Mouse (Mus musculus): ENCODE results near the gene Gpr132. TPM values are rescaled to one million over a fixed set of nuclear protein-coding genes. Genes with fewer than 3 reads are reported as not detected.
"Not testable (repeated sequence)": the region's sequence is repeated elsewhere in the genome, so short reads cannot be mapped to it uniquely, and the experiment has no call there.

The Gpr132 gene
- total RNA-seq, 1 experiment from 2014 or later: 9.3 TPM

DNA sequence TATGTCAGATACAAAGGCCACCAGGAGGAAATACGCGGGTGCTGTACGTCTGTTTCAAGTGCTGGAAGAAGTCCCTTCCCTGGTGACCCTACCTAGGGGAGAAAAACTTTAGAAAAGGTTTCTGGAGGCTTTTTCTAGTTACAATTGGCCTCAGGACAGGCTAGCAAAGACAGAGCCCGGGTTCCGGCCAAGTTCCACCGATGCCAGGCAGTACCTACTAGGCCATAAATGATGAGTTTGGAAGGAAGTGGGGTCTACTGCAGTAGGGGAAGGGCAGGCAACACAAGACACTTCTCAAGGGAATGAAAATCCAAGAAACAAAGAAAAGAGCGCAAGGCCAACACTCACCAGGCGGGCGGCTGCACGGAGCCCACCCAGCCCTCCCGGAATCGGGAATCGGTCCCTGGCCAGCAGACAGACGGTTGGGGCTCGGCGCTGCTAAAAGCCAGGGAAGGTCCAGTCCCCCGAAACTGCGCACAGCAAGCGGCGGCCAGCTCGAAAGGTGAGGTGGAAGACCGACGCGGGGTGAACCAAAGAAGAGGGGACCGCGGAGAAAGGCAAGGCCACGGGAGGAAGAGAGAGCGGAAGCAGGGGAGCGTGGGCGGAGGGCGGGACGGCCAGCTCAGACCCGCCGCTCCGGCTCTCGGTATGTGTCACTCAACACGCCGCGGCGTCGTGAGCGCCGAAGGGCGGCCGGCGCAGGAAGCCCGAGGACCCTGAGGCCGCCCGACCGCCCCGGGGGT, 39.4 kb downstream of the Gpr132 start:
- peak; percentile 34 for ATAC-seq (replicated peaks; ENCODE audit: low read depth, poor library complexity, severe bottlenecking)

DNA sequence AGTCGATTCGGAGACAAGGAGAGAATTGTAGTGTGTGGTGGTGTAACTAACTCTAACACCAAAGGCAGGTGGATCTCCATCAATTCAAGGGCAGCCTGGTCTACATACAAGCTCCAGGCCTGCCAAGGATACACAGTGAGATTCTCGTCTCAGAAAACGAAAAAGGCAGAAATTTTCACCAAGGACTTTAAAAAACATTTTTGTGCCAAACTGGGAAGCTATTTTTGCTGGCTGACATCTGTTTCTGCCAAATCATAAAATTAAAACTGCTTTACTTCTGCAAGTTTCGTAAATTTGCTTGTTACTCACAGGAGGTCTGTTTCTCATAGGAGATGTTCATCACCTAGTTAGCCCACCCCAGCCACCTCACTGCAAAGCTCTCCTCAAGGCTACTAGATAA, 42.1 kb downstream of the Gpr132 start:
- ATAC-seq (replicated peaks; ENCODE audit: low read depth, poor library complexity, severe bottlenecking): no peak

DNA sequence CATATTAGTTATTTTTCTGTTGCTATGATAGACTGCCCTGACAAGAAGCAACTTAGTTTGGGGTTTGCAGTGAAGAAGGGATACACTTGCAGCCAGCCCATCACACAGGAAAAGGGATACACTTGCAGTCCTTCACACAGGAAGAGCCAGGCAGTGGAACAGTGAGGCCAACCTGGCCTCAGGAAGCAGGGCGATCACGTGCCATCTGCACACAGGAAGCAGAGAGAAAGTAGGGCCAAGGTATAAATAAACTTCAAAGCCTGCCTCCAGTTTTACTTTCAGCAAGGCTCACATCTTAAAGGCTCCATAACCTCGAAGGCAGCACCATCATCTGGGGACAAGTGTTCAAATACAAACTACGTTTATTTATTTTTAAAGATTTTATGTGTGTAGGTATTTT, 44.8 kb downstream of the Gpr132 start:
- ATAC-seq (replicated peaks; ENCODE audit: low read depth, poor library complexity, severe bottlenecking): peak; percentile 43

DNA sequence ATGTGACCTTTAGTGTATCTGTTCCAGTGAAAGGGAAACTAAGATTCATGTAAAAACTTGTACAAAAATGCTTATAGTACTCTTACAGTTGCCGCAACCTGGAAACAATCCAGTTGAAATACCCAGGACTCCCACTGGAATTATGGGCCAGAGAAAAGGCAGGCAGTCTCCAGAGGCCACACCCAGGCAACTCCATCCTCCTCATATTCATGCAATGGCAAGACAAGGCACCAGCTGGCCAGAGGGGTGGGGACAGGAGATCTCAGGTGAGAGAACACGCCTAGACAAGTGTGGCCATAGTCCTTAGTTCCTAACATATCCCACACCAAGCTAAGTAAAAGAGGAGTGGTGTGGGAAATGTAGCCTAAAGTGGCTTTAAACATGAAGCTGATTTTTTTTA, 45.4 kb downstream of the Gpr132 start:
- ATAC-seq (replicated peaks; ENCODE audit: low read depth, poor library complexity, severe bottlenecking): no peak

DNA sequence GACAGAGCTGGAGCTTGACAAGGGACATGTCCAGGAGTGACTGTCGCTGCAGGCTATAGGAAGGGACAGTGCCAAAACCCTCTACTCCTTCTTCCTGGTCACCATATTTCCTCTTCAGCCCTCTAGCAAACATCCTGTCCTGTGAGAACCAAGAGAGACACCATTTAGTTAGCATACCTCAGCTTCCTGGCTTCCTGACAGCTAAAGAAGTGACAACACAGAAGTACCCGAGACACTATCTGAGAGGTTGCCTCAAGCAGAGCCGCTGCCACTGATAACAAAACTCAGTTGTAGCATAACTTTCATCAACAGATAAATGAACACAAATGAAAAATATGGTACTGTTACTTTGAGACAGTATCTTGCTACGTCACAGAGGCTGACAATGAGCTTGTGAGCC, 46.1 kb downstream of the Gpr132 start:
- no peak for ATAC-seq (replicated peaks; ENCODE audit: low read depth, poor library complexity, severe bottlenecking)

DNA sequence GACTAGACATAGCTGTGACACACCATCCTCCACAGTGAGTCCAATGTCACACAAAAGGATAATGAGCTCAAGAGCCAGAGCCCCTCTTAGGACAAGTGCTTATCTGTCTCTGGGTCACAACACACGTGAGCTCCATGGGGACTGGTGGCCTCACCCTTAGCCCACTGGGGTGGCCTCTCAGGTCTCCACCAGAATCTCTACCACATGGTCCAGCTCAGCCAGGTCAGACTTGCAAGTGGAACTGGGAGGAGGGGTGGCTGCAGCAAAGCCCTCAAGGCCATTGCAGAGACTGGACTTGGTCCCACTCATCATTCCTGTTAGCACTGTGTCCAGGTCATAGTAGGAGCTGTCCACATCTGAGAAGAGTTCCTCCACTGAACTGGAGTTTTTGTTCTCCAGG, 46.8 kb downstream of the Gpr132 start:
- ATAC-seq (replicated peaks; ENCODE audit: low read depth, poor library complexity, severe bottlenecking): no peak

DNA sequence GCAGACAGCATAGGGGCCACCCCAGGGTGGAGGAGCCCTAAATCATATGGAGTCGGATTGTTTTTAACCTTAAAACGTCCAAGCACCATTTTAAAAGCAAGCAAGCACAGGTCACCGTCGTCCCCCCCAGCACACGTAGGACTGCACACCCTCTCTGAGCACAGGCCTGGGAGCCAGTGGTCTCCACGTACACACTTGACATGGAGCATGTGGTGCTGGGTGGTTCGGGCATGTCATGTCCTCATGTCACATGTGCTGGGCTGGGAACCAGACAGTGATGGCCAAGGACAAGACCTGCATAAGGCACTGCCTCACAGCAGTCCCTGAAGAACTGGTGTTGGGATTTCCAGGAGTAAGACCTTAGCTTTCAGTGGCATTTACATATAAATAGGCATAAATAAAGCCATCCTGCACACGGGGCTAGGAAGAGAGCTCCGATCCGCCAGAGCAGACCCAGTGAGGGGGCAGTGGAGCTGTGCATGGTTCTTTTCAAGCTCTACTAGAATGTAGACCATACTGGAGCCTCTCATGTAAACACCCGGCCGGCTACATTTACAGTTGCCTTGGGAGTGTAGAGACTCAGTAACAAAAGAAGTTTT, 47.5 kb downstream of the Gpr132 start:
- ATAC-seq (replicated peaks; ENCODE audit: low read depth, poor library complexity, severe bottlenecking): no peak

DNA sequence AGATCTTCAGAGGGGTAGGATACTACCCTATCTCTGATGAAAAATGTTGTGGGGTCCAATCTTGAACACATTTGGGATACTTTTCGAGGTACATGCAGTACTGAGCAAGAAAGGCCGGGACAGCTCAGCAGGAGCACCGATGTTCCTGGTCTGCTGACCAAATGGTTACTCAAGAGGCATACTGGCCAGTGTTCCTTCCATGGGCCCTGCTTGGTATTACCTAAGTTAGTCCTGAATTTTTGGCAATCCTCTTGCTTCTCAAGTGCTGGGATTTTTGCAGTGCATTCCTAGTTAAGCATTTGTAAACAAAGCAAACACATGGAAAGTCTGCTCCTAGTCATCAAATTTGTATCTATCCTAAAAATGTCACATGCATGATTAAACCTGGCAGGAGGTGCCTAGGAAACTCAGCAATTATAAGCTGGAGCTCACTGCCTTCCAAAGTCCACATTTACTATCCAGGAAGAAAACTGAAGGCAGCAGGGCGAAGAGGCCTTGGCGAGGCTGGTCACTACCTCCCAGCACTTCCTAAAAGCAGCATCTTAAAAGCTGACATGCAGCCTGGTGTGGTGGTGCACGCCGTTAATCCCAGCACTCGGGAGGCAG, 48.9 kb downstream of the Gpr132 start:
- ATAC-seq (replicated peaks; ENCODE audit: low read depth, poor library complexity, severe bottlenecking): no peak

DNA sequence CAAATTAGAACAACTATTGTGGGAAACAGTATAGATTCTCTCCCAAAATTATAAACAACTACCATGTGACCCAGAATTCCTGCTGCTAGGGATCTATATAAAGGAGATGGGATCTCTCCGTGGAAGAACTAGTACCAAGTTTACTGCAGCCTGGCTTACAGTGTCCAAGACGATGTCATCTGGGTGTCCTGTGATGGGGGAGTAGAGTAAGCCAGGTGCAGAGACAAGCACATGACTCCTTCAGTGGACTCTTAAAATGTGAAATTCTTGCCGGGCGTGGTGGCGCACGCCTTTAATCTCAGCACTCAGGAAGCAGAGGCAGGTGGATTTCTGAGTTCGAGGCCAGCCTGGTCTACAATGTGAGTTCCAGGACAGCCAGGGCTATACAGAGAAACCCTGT, 51.2 kb downstream of the Gpr132 start:
- ATAC-seq (replicated peaks; ENCODE audit: low read depth, poor library complexity, severe bottlenecking): not testable (repeated sequence)

DNA sequence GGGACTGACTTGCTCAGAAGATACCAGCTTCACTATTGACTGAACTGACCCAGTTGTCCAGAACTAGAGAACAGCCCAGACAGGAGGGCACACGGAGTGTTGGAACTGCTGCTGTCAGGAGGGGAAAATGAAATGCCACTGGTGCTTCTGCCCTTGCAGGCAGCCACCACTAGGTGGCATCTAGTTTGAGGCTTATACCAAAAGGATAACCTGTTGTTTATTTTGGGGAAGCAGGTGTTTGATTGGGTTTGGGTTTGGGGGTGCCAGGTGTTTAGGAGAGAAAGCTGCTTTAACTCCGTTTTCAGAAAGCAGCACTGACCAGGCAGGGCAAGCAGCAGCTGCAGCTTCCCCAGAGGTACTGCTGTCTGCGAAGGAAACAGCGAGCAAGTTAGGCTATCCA, 51.7 kb downstream of the Gpr132 start:
- ATAC-seq (replicated peaks; ENCODE audit: low read depth, poor library complexity, severe bottlenecking): peak; percentile 79

DNA sequence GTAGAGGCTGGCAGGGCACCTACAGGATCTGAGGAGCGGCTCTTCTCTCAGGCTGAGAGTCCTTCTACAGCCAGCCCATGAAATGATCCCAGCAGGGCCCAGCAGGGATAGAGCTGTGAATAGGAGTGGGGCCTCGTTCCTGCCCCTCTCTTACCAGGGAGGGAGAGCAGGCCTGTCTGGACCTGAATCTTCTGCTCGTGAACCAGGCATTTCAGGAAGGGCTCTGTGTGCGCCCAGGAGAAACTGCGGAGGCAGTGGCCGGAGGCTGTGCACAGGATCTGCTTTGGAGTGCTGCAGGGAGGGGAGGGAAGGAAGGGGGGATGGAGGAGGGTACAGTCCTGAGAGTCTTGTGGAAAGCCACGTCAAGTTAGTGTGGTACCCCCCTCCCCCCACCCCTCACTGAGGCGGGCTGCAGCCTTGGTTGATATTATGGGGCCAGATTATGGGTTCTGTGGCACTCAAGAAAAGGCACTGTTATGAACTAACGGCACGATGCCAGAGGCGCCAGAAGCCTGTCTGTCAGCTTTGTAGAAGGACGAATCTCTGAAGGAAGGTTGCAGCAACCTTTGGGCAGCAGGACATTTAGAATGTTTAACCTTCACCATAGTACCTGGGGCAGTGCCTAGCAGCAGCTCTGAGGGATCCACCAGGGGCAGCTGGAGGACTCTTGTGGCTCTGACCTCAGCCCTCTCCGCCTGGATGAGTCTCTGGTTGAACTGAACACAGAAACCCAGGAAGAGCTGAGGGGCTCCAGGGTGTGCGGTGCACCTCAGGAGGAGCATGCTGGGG, 53.2 kb downstream of the Gpr132 start:
- ATAC-seq (replicated peaks; ENCODE audit: low read depth, poor library complexity, severe bottlenecking): no peak

DNA sequence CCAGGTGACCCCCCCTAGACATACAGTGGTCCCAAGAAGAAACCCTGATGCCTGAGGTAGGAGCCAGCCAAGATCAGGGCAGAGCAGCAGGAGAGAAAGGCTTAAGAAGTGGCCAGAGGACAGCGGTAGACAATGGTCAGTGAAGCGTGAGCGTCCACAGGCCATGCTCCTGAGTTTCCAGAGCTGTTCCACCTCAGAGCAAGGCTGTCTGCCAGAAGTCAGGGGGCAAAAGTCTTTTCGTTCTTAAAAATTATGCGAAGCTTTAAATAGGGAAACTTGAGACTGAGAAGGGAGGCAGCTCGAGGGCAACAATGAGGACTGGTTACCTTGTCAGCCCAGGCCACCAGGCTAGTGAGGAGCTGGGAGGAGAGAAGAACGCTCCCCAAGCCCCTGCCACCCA, 54.7 kb downstream of the Gpr132 start:
- no peak for ATAC-seq (replicated peaks; ENCODE audit: low read depth, poor library complexity, severe bottlenecking)

DNA sequence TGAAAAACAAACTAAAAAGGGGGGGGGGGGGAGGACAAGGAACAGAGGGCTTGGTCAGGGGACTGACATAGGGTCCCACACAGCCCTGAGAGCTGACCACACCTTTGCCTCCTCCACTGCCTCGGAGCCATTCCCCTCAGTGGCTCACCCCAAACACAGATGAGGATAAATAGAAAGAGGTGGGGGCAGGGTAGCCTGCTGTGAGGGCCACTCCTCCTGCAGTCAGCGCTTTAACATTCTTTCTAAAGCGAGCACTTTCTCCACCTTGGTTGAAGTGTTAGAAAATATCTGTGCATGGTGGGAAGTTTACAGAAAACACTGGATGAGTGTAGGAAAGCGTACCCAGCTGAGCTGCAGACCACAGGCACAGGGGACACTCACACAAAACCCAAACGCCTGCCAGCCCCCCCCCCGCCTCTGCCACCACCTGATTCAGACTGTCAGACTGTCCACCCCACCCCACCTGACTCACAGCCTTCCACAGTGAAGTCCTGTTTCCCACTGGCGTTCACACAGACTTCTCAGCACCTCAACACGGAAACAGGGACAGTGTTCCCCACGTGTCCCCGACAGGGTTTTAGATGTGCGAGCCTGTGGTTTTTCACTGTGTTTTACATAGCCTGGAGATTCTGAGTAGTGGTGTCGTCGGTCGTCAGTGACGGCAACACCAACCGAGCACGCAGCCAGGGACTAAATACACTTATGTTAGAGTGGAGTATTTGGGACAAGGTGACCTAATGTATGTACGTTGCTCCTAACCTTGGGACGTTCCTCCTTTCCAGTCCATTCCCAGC, 57.7 kb downstream of the Gpr132 start:
- no peak for ATAC-seq (replicated peaks; ENCODE audit: low read depth, poor library complexity, severe bottlenecking)

DNA sequence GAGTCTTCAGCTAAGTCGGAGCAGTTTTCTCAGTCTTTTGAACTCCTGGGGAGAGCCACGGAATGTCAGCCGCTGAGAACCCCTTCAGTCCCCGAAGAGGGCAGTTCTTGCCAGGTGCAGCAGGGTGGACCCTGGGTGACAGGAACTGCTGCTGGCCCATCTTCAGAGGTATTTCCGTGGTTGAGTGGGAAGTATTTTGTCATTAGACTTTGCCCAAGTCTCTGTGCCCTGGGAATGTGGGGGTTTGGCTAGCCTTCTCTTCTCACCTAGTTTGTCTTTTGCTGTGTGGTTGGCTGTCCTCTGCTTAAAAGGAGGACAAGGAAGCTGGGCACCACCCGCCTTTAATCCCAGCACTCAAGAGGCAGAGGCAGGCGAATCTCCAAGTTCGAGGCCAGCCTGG, 58.4 kb downstream of the Gpr132 start:
- ATAC-seq (replicated peaks; ENCODE audit: low read depth, poor library complexity, severe bottlenecking): no peak

DNA sequence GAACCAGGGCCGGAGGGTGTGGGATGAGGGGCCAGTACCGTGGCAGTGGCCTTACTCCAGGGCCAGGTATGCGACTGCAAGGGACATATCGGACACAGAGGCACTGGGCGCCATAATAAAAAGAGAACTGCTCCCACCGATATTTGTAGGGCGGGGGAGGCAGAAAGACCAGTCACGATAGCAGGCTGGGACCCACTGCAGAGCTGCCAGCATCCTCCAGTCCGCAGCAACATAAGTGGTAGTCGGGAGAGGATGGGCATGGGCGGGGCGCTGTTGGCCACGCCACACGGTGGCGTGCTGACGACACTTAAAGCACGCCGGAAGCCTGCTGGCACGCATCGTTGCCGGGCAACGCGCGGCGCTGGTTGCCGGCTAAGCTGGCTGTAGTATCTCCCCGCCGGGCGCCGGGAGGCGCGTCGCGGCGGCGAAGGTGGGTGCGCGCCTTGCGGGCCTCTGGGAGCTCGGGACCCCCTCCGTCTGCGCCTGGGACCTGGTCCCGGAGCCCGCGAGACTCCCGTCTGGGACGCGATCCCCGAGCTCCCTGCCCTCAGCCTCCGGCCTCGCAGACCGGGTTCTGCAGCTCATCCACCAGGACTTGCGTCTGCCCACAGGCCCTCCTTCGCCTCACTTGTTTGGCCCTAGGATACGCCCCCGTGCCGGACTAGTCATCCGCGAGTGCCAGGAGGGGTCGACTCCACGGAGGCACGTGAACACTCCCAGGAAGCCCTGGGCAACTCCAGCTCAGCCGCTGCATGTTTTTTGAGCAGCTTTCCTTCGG, 59.3 kb downstream of the Gpr132 start, which contains the start of gene Clba1:
Clba1 (plus strand) TSS at position 351 of the 778 bp plus-strand sequence.
- peak; percentile 90 for ATAC-seq (replicated peaks; ENCODE audit: low read depth, poor library complexity, severe bottlenecking)

DNA sequence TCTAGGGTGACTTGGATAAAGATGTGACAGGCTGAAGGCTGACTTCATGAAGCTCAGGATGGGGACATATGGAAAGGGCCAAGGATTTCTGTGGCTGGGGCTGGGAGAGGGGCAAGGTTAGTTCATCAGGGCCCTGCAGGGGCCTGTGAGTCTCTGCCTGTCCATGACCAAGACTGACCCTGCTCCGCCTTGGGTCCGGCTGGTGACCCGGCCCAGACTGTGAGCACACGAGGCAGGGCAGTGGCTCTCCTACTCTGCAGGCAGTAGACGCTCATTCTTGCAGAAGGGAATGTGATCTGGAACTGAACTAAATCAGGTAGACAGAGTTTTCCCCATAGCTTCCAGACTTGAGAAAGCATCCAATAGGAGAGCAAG, 59.8 kb downstream of the Gpr132 start:
- ATAC-seq (replicated peaks; ENCODE audit: low read depth, poor library complexity, severe bottlenecking): no peak

DNA sequence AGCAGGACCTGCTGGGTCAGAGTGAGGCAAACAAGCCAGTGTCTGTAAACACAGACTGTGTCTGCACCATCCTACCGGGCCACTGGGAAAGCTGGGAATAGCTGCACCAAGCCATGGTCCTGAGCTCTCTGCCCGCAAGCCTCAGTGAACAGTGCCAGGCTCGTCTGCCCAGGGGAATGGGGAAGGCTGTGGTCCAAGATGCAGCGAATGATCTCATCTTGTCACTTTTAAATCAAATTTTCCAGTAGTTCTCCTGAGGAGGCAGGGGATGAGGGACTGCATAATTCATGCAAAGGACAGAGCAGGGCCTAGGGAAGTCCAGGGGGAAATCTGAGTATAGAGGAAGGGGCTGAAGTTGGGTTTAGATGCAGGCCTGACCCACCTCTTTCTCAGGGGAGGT, 60.2 kb downstream of the Gpr132 start:
- no peak for ATAC-seq (replicated peaks; ENCODE audit: low read depth, poor library complexity, severe bottlenecking)

DNA sequence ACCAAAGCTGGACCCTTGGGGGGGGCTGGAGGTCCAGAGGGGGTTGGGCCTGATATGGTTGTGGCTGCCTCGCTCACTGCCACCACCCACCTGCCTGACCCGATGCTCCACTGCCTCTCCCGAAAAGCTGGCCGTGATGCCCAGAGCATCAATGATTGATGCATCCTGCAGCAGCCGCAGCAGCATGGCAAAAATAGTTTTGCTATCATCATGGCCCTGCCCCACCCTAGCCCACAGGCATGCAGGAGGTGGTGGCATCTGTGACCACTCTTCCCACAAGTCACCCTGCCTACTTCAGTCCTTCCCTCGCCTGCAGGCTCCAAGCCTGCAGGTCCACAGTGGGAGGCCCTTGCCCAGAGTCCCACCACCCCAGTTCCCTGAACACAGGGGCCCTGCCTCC, 62.0 kb downstream of the Gpr132 start:
- ATAC-seq (replicated peaks; ENCODE audit: low read depth, poor library complexity, severe bottlenecking): peak; percentile 37

DNA sequence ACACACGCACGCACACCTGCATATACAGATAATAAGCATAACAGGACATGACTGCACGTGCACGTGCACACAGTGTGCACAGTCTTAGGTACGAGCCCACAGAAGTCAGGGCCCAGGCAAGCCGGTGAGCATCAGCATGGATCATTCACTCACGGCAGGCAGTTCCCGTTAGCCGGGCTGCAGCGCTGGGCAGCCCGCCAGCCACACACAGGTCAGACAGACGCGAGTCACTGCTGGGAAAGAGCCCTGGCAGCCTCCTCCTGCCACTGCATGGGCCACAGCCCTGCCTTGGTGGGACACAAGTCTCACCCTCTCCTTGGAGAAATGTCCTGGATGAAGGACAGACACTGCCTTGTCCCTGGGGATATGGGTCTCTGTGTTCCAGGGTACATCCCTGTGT, 64.0 kb downstream of the Gpr132 start:
- 0 out of 2 replicates have a peak, but pooled peaks have one; percentile 9 for ATAC-seq (replicated peaks; ENCODE audit: low read depth, poor library complexity, severe bottlenecking)
